Mouse (Mus musculus) liver, embryonic 14.5 days (tissue): ENCODE measurements around the gene Bcl2l15. TPM values are rescaled to one million over a fixed set of nuclear protein-coding genes. Genes with fewer than 3 reads are reported as not detected.
"Not testable (repeated sequence)": the region's sequence is repeated elsewhere in the genome, so short reads cannot be mapped to it uniquely, and the experiment has no call there.

Source experiments
- ATAC-seq: fragments of 200-750 bp; cut with Nextera tagmentation; 2 replicates; pipeline ENCODE4 v1.8.0; 2017; ENCODE audit warnings: moderate number of reproducible peaks, mild to moderate bottlenecking, moderate library complexity; ENCODE audit not compliant: insufficient read depth
- DNase-seq, 3 experiments: peaks; one replicate each; pipeline ENCODE4 v3.0.0-alpha.2; 2012 to 2013; ENCODE audit warnings: low read depth in 3 of 3, low spot score in 3 of 3
- H3K27ac ChIP-seq: fragments of 300-500 bp; sonication (generic); 2 replicates; pipeline ENCODE4 v1.5.1; 2014; ENCODE audit warnings: moderate library complexity, mild to moderate bottlenecking, control low read depth, inconsistent platforms
- H3K27me3 ChIP-seq: fragments of 300-500 bp; sonication (generic); 2 replicates; pipeline ENCODE4 v1.6.1; 2014; ENCODE audit warnings: mild to moderate bottlenecking, low read length, moderate library complexity; ENCODE audit not compliant: control insufficient read depth, insufficient read depth
- H3K36me3 ChIP-seq: fragments of 300-500 bp; sonication (generic); replicated peaks from 2 replicates; pipeline ENCODE4 v1.6.1; 2014; ENCODE audit warnings: low read depth; ENCODE audit not compliant: control insufficient read depth, insufficient read depth
- H3K4me1 ChIP-seq, 2 experiments: fragments of 200-500 bp in 1 of 2; fragments of 300-500 bp in 1 of 2; sonication (generic) in 1 of 2; replicated peaks; 2 replicates each; pipeline ENCODE4 v1.6.1; 2012 to 2014; ENCODE audit warnings: antibody characterized with exemption in 1 of 2, inconsistent platforms in 1 of 2, low read length in 1 of 2; ENCODE audit not compliant: control insufficient read depth in 2 of 2, insufficient read depth in 2 of 2
- H3K4me2 ChIP-seq: fragments of 300-500 bp; sonication (generic); 2 replicates; pipeline ENCODE4 v1.6.1; 2014; ENCODE audit warnings: low read depth, mild to moderate bottlenecking, control low read depth, moderate library complexity
- H3K4me3 ChIP-seq, 2 experiments: fragments of 200-500 bp in 1 of 2; fragments of 300-500 bp in 1 of 2; sonication (generic) in 1 of 2; 2 replicates each; pipeline ENCODE4 v1.5.1; 2012 to 2014; ENCODE audit warnings: low read depth in 2 of 2, low read length in 2 of 2, mild to moderate bottlenecking in 2 of 2, control low read depth in 1 of 2, inconsistent platforms in 1 of 2, moderate library complexity in 1 of 2; ENCODE audit not compliant: insufficient read depth in 1 of 2
- H3K9ac ChIP-seq: fragments of 300-500 bp; sonication (generic); replicated peaks from 2 replicates; pipeline ENCODE4 v1.6.1; 2014; ENCODE audit warnings: mild to moderate bottlenecking, control low read depth, moderate library complexity
- H3K9me3 ChIP-seq: fragments of 300-500 bp; sonication (generic); 2 replicates; pipeline ENCODE4 v1.6.1; 2016; ENCODE audit warnings: low read length, mixed read lengths; ENCODE audit not compliant: control insufficient read depth
- CTCF ChIP-seq: IDR thresholded peaks from 2 replicates; pipeline ENCODE4 v1.5.1; 2016; ENCODE audit warnings: antibody characterized with exemption, low read depth, control low read depth
- EP300 ChIP-seq: IDR thresholded peaks from 2 replicates; pipeline ENCODE4 v1.6.1; 2016; ENCODE audit warnings: antibody characterized with exemption, low read depth
- WGBS: fragments of 180-500 bp; shearing (Covaris S2); extraction: QIAGEN DNeasy Blood & Tissue Kit; methylation state at CpG from one replicate; pipeline ENCODE4 v1.1.7; 2014; ENCODE audit not compliant: insufficient replicate concordance; 5-methylcytosine and 5-hydroxymethylcytosine counted together
- polyA plus RNA-seq, 2 experiments: library from polyadenylated mRNA; depleted of rRNA in 1 of 2; stranded (reverse) in 1 of 2; unstranded in 1 of 2; fragments of >200 nt; fragmentation: Nextera tagmentation in 1 of 2; extraction: Ambion mirVana in 1 of 2; gene quantifications; 2 replicates each; pipeline versions ENCODE4 v1.2.1 to v1.2.3; 2012 to 2014

The Bcl2l15 gene
- polyA plus RNA-seq, 2 experiments: 1.5 to 3.2 TPM

GRCm38 (mm10) chr3:103790346-103791145, 41.9 kb upstream of the Bcl2l15 start:
- peak overlapping the region; percentile 96 for H3K9ac ChIP-seq
- peak overlapping the region; percentile 82 to 90 for H3K4me3 ChIP-seq
- DNase-seq (no peak), ATAC-seq (peak; percentile 65)
- no peaks in the 10 kb centered on the region for H3K9me3 ChIP-seq
- peak overlapping the region; percentile 89 for H3K4me2 ChIP-seq
- peaks cover 2% of the 10 kb centered on the region; the same call in 1 of the 2 replicates for H3K36me3 ChIP-seq
- no peaks in the 10 kb centered on the region for H3K27me3 ChIP-seq
- peaks cover 45 to 55% of the 10 kb centered on the region in 2 experiments for H3K4me1 ChIP-seq
- WGBS: under 1% methylated on average over 48 of the region's 61 CpGs
- H3K27ac ChIP-seq: peak overlapping the region; percentile 95
- no peak for TF ChIP-seq EP300
- TF ChIP-seq CTCF: no peak

- no peak; the same call in 1 of the 2 replicates for TF ChIP-seq CTCF
- TF ChIP-seq EP300: peak; percentile 50
- H3K9me3 ChIP-seq: no peaks in the 10 kb centered on the region
- peak within 1 kb of the TSS; percentile 96 for H3K9ac ChIP-seq
- DNase-seq (peak; percentile 85 to 86 (median 86)), ATAC-seq (peak; percentile 93)
- no peaks in the 10 kb centered on the region for H3K27me3 ChIP-seq
- WGBS: 6% methylated on average over 49 of the region's 49 CpGs
- peak within 1 kb of the TSS; percentile 95 for H3K27ac ChIP-seq
- peaks cover 2% of the 10 kb centered on the region; the same call in 1 of the 2 replicates for H3K36me3 ChIP-seq
- peaks cover 42 to 54% of the 10 kb centered on the region in 2 experiments for H3K4me1 ChIP-seq
- peak within 1 kb of the TSS; percentile 89 for H3K4me2 ChIP-seq
- peak within 1 kb of the TSS; percentile 82 to 90 for H3K4me3 ChIP-seq
These were observed 40.9 kb upstream of the Bcl2l15 start, which contains the start of gene Hipk1 for GRCm38 (mm10) chr3:103791230-103792110. Gene Hipk1 (minus strand): TSS chr3:103791563.

- H3K27me3 ChIP-seq, H3K36me3 ChIP-seq, ATAC-seq, DNase-seq, H3K9me3 ChIP-seq: not testable (repeated sequence)
- Histone ChIP-seq H3K4me1 (peaks cover 44 to 59% of the 10 kb centered on the region in 2 experiments), H3K4me3 (peak overlapping the region in 1 of 2 experiments; percentile 90; a peak in 3 of 4 replicates), H3K27ac (peak overlapping the region; percentile 95), H3K9ac (peak overlapping the region; percentile 96), H3K4me2 (peak overlapping the region; percentile 88)
- WGBS: 54% methylated on average over 5 of the region's 5 CpGs
These were observed 40.3 kb upstream of the Bcl2l15 start for GRCm38 (mm10) chr3:103792111-103792406.

- Histone ChIP-seq H3K4me3 (no peak overlapping the region), H3K36me3 (no peaks in the 10 kb centered on the region; the same call in 1 of the 2 replicates), H3K9ac (peak overlapping the region; percentile 28; the same call in 1 of the 2 replicates), H3K27ac (peak overlapping the region; percentile 95), H3K9me3 (no peaks in the 10 kb centered on the region), H3K27me3 (no peaks in the 10 kb centered on the region), H3K4me1 (peaks cover 42 to 55% of the 10 kb centered on the region in 2 experiments), H3K4me2 (peak overlapping the region; percentile 88)
- TF ChIP-seq EP300 (no peak), CTCF (no peak)
- DNase-seq (no peak), ATAC-seq (no peak)
- 77% methylated on average over 1 of the region's 1 CpGs for WGBS
These were observed 39.8 kb upstream of the Bcl2l15 start for GRCm38 (mm10) chr3:103792566-103792965.

GRCm38 (mm10) chr3:103796389-103796788, 36.0 kb upstream of the Bcl2l15 start:
- no peaks in the 10 kb centered on the region for H3K27me3 ChIP-seq
- peaks cover 6% of the 10 kb centered on the region for H3K36me3 ChIP-seq
- H3K4me3 ChIP-seq: no peak overlapping the region
- ATAC-seq: no peak
- WGBS: 51% methylated on average over 2 of the region's 2 CpGs
- TF ChIP-seq EP300 (no peak), CTCF (no peak)
- no peak overlapping the region for H3K9ac ChIP-seq
- H3K27ac ChIP-seq: 0 out of 2 replicates have a peak overlapping the region, but pooled peaks have one; percentile 25
- peaks cover 61 to 71% of the 10 kb centered on the region in 2 experiments for H3K4me1 ChIP-seq
- no peak overlapping the region for H3K4me2 ChIP-seq
- no peak for DNase-seq
- no peaks in the 10 kb centered on the region for H3K9me3 ChIP-seq
